Mouse (Mus musculus) ES-Bruce4 (cell line): ENCODE data around the gene Pbx1.

Source experiments
- CTCF ChIP-seq: IDR thresholded peaks from one replicate; pipeline ENCODE4 v1.8.1; 2011; ENCODE audit warnings: low read depth, low read length
- EP300 ChIP-seq: IDR thresholded peaks from 2 replicates; pipeline ENCODE4 v1.6.1; 2011; ENCODE audit warnings: low read depth, low read length; ENCODE audit not compliant: insufficient read depth
- POLR2A ChIP-seq: IDR thresholded peaks from one replicate; pipeline ENCODE4 v1.8.1; 2011; ENCODE audit warnings: low read length; ENCODE audit not compliant: insufficient read depth

DNA sequence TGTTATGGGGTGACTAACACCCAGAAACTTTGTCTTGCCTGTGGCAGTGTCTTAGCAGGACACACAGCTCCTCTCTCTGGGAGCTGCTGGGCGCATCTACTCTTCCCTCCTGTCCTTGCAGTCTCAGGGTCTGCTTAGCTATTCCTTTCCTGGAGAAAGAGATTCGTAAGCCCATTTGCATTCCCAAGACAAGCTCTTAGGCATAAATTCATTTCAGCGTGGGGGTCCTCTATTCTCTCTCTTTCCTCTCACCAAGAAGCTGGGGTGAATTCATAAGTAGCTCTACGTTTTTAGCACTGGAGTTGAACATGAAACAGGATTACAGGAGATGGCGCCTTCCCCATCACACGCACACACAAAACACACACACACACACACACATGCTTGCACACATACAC, 140.4 kb downstream of the Pbx1 start:
- no peak for TF ChIP-seq POLR2A
- TF ChIP-seq CTCF = no peak
- TF ChIP-seq EP300 = no peak
